Mouse (Mus musculus): ENCODE data around the gene Tlx2. TPM values are rescaled to one million over a fixed set of nuclear protein-coding genes. Genes with fewer than 3 reads are reported as not detected.
A peak's percentile ranks its signal among the peaks of the same experiment; 100 is the strongest.

Tlx2 gene
- total RNA-seq, 2 experiments from 2014 or later: not detected

- no peak for DNase-seq
Measured at GRCm38 (mm10) chr6:83054871-83055431, 15.1 kb downstream of the Tlx2 start, which contains the start of gene Htra2. TSS of gene Htra2 (minus strand) at chr6:83055273.

- DNase-seq: peak; percentile 97
Measured at GRCm38 (mm10) chr6:83054074-83054851, 15.8 kb downstream of the Tlx2 start, which contains the start of gene Aup1. TSS of gene Aup1 (plus strand) at chr6:83054521.

GRCm38 (mm10) chr6:83053136-83053960, 16.7 kb downstream of the Tlx2 start:
- peak; percentile 25 to 31 for DNase-seq

- no peak for DNase-seq
Measured at GRCm38 (mm10) chr6:83049367-83049766, 20.7 kb downstream of the Tlx2 start.

- DNase-seq: no peak
Measured at GRCm38 (mm10) chr6:83044742-83045141, 25.4 kb downstream of the Tlx2 start.

- DNase-seq: no peak
Measured at GRCm38 (mm10) chr6:83043993-83044392, 26.1 kb downstream of the Tlx2 start.

GRCm38 (mm10) chr6:83043561-83043960, 26.5 kb downstream of the Tlx2 start:
- DNase-seq: no peak

GRCm38 (mm10) chr6:83040601-83041000, 29.5 kb downstream of the Tlx2 start:
- no peak for DNase-seq

GRCm38 (mm10) chr6:83038496-83039012, 31.5 kb downstream of the Tlx2 start:
- peak; percentile 85 for DNase-seq

- DNase-seq: no peak
Measured at GRCm38 (mm10) chr6:83037188-83037587, 32.9 kb downstream of the Tlx2 start.

GRCm38 (mm10) chr6:83034463-83035055, 35.5 kb downstream of the Tlx2 start:
- no peak for DNase-seq

- peak; percentile 29 to 44 for DNase-seq
Measured at GRCm38 (mm10) chr6:83033249-83034185, 36.6 kb downstream of the Tlx2 start, which contains the start of the genes Dok1 and Loxl3. TSS of gene Dok1 (minus strand) at chr6:83033471. TSS of gene Loxl3 (plus strand) at chr6:83034173.

- DNase-seq: no peak
Measured at GRCm38 (mm10) chr6:83032769-83033191, 37.3 kb downstream of the Tlx2 start.

- DNase-seq: no peak
Measured at GRCm38 (mm10) chr6:83031921-83032590, 38.0 kb downstream of the Tlx2 start.

- no peak for DNase-seq
Measured at GRCm38 (mm10) chr6:83031111-83031510, 39.0 kb downstream of the Tlx2 start.

GRCm38 (mm10) chr6:83029777-83030176, 40.3 kb downstream of the Tlx2 start:
- no peak for DNase-seq

- DNase-seq: no peak
Measured at GRCm38 (mm10) chr6:83027706-83028105, 42.4 kb downstream of the Tlx2 start.

- no peak for DNase-seq
Measured at GRCm38 (mm10) chr6:83027293-83027692, 42.8 kb downstream of the Tlx2 start.

GRCm38 (mm10) chr6:83025221-83025620, 44.9 kb downstream of the Tlx2 start:
- no peak for DNase-seq

GRCm38 (mm10) chr6:83024421-83024820, 45.7 kb downstream of the Tlx2 start:
- DNase-seq: no peak

Data from layer of hippocampus, postnatal 36 days (tissue).